Mouse (Mus musculus) E14TG2a.4 (cell line): Measurements from ENCODE around the gene Shc3.

Experiments
- CTCF ChIP-seq: conservative IDR thresholded peaks from 2 replicates; pipeline ENCODE4 v1.5.1; 2014; ENCODE audit warnings: low read length
- NANOG ChIP-seq: IDR thresholded peaks from 2 replicates; pipeline ENCODE4 v1.6.1; 2014; ENCODE audit warnings: borderline replicate concordance, low read length, mixed read lengths
- POU5F1 ChIP-seq: IDR thresholded peaks from 2 replicates; pipeline ENCODE4 v1.6.1; 2014; ENCODE audit warnings: low read length, borderline replicate concordance

- TF ChIP-seq CTCF = no peak
- no peak for TF ChIP-seq POU5F1
- no peak for TF ChIP-seq NANOG
Observed at GRCm38 (mm10) chr13:51618602-51619001, 49.4 kb upstream of the Shc3 start.
